Mouse (Mus musculus) heart, postnatal 0 days (tissue): ENCODE measurements at regions not wholly inside any gene's neighbourhood (a gene's known extent, or its start where the extent isn't known, plus 50 kb on each side); places are given as distances from the start of the nearest gene placed in this dataset.

Experiments used
- CTCF ChIP-seq: IDR thresholded peaks from 2 replicates; pipeline ENCODE4 v1.5.1; 2016; ENCODE audit warnings: antibody characterized with exemption, control low read depth, low read depth
- EP300 ChIP-seq: IDR thresholded peaks from 2 replicates; pipeline ENCODE4 v1.6.1; 2016; ENCODE audit warnings: antibody characterized with exemption, low read depth

GRCm38 (mm10) chrX:11631186-11631913, 303.7 kb downstream of the H2al1j start:
- TF ChIP-seq CTCF (no peak), EP300 (no peak)
